Mouse (Mus musculus) retina, adult 2 months (tissue): ENCODE measurements around the gene Cysrt1.
A peak's percentile ranks its signal among the peaks of the same experiment; 100 is the strongest.
"Not testable (repeated sequence)": the region's sequence is repeated elsewhere in the genome, so short reads cannot be mapped to it uniquely, and the experiment has no call there.

Source experiments
- DNase-seq: peaks from one replicate; pipeline ENCODE4 v3.0.0-alpha.2; 2012; ENCODE audit warnings: low read depth, low spot score

Cysrt1 gene

DNA sequence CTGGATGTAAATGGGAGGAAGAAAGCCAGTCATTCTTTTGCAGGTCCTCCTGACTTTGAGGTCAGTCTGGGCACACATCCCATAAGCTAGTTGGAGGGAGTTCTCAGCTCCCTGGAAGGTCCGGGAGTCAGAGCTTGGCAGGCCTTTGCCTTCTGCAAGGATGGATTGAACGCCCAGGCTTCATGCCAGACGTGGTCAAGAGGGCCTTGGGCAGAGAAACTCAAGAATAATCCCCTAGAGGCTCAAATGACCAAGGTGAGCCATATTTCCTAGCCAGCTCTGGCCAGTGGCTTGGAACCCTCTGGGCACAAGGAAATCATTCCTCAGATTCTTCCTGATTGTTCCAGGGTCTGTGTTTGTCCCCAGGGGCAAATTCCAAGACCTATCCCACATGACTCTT, 22.6 kb upstream of the Cysrt1 start:
- no peak for DNase-seq

DNA sequence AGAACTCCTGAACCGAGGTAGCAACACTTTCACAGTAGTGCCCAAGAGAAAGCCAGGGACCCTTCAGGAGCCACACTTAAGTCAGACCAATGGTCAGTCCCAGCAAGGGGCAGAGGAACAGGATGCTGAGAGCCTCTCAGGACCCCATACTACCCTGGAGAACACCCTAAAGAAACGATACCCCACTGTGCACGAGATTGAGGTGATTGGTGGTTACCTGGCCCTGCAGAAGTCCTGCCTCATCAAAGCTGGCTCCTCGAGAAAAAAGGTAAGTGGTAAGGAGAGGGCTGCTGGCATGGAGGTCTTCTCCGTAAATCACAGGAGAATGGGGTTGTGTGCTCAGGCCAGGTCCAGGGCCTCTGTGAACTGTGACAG, 22.0 kb upstream of the Cysrt1 start:
- DNase-seq = no peak

DNA sequence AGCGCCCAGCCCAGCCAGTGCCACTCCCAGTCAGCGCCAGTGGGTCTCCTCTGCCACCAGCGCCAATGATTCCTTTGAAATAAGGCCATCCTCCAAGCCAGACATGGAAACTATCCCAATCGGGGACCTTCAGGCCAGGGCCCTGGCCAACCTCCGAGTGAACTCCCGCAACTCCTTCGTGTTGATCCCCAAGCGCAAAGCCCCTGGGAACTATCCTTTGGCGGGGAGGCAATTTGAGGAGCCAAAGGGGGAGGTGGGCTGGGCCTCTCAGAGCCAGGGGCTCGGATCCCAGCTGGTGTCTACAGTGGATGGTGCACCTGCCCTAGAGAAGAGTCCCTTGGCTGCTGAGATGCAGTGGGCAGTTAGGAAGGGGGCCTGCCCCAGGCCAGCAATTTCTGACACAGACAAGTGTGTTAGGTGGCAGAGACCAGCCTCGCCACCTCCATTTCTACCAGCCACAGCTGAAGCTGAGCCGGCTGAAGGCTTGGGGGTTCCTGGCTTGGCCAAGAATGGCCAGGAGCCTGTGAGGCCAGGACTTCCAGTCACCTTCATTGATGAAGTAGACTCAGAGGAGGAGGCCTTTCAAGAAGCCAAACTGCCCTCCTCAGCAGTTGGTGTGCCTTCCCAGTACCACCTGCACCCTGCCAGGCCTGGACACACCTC, 21.5 kb upstream of the Cysrt1 start:
- DNase-seq = no peak

DNA sequence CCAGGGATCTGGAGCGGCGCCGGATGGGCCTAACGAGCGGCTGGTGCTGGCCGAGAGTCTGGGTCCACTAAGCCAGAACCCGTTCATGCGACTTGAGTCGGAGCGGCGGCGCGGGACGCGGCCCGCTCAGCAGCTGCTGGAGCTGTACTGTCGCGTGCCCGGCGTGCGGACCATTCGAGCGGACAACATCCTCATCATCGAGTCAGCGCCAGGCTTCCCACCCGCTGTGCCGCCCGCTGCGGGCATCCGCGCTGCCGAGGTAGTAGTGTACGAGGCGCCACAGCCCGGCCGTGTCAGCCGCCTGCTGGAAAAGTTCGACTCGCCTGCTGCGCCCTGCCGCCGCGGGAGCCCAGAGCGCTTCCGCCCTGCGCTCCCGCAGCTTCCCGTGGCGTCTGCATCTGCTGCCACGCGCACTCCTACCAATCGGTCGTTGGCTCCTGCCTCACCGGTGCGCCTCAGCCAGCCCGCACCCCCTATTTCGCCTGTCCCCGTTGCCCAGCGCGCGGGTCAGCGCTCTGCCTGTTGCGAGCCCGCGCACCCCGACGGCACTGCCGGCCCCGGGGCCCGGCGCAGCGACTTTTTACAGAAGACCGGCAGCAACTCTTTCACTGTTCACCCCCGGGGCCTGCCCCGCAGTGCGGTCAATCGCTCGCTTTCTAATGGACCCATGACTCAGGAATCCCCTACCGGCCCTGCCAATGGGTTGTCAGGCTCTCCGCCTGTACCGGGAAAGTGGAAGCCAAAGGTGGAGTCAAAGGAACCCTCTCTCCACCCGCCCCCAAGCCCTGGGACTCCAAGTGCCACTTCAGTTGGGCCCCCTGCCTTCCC, 20.8 kb upstream of the Cysrt1 start:
- no peak for DNase-seq

DNA sequence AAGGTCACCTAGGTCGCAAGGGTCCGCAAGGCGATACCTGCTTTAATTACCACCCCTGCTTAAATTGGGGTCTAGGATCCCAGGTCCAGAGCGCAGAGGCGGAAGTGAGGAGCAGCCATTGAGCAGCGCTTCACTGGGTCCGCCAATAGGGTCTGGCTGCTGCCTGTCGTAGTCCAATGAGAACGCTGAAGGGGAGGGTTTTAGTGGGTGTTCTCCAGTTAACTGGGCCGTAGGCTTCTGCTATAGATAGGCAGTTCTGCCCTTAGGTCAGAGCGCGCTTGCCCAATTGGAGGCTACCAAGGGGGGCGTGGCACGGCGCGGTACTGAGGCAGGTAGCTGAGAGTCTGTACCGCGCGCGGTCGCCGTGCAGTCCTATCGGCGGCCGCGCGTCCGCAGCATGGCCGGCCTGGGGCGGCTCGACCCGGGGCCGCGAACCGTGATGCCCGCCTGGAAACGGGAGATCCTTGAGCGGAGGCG, 20.1 kb upstream of the Cysrt1 start, which contains the start of gene Tprn:
Tprn (plus strand) TSS at position 328 of the 477 bp plus-strand sequence.
- peak; percentile 87 for DNase-seq

DNA sequence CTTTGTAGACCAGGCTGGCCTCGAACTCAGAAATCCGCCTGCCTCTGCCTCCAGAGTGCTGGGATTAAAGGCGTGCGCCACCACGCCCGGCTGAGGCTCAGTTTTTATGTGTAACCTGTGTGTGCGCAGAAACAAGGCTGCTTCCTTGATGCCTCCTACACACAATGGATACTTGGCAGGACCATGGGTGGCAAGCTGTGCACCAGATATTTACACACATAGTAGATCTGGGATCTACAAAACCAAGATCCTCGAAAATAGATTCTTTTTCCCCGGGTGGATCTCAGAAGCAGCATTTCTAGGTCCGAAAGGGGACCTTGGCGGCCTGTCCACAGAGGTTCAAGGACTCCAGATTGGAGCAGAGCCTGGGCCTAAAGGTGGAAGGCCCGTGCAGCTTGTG, 19.6 kb upstream of the Cysrt1 start:
- DNase-seq = no peak

DNA sequence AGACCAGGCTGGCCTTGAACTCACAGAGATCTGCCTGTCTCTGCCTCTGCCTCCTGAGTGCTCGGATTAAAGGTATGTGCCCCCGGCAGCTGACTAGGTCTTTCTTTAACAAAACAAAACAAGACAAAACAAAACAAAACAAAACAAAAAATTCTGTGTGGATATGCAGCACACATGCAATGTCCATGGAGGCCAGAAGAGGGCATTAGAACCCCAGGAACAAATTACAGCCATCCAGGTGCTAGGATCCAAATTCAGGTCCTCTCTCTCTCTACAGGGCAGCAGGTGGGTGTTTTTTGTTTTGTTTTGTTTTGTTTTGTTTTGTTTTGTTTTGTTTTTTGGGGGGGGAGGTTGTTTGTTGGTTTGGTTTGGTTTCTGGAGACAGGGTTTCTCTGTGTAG, 16.6 kb upstream of the Cysrt1 start:
- no peak for DNase-seq

DNA sequence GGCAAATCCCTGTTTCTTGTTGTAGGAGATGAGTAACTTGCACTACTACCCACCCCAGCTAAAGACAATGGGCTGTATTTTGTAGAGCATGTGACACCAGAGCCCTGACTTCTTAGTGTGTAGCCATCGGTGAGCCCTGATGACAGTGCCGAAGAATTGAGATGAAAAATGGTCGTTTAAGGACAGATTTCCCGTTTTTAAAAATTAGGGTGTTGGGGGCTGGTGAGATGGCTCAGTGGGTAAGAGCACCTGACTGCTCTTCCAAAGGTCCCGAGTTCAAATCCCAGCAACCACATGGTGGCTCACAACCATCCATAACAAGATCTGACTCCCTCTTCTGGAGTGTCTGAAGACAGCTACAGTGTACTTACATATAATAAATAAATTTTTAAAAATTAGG, 15.0 kb upstream of the Cysrt1 start:
- DNase-seq = not testable (repeated sequence)

DNA sequence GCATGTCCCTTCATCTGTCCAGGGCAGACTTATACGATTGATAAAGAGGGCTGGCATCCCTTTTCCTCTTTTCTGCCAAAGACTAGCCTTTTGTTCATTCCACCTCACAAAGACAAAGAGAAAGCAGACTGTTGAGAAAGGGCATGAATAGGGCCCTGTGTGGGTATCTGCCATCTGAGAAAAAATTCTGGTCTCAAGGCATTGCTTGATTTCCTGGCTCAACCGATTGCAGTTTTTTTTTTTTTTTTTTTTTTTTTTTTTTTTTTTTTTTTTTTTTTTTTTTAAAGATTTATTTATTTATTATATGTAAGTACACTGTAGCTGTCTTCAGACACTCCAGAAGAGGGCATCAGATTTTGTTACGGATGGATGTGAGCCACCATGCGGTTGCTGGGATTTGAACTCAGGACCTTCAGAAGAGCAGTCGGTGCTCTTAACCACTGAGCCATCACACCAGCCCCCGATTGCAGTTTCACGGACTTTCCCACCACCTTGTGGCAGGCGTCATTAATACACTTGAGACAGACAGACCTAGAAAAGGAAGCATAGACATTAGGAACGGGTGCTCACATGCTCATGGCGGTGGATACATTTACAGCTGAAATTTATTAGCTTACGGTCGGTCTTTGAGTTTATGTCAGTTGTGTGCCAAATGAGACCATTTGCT, 14.3 kb upstream of the Cysrt1 start:
- DNase-seq = not testable (repeated sequence)

DNA sequence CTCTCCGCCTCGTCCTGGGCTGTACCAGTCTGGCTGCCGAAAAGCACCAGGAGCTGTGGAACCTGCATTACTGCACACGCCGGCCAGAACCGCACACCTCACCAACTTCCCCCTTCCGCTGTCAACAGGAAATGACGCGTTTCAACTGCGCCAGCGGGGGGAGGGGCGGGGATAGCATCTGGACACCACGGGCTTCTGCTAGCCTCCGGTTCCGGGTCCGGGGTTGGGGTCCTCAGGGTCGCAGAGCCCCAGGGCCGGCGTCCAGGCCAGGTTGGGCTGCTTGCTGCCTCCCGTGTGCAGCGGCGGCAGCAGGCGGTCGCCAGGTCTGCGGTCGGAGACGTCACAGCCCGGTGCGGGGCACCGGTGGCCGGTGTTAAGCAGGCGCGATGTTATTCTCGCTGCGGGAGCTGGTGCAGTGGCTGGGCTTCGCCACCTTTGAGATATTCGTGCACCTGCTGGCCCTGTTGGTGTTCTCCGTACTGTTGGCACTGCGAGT, 13.1 kb upstream of the Cysrt1 start, which contains the start of gene Tmem203:
Tmem203 (plus strand) TSS at position 156 of the 496 bp plus-strand sequence.
- peak; percentile 87 for DNase-seq

DNA sequence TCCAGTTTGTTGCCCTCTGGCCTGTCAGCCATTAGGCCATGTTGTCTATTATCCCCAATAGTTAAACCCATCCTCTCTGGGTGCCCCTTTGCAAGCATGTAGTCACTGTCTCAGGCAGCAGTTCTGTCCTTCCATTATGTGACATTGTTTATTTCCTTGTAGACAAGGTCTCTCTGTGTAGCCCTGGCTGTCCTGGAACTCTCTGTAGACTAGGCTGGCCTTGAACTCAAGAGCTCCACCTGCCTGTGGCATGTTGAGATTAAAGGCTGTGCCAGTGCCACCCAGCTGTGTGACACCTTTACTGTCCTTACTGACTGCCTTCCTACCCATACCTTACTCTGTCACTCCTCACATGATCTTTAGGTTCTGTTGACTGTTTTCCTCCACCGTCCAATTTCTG, 10.1 kb upstream of the Cysrt1 start:
- no peak for DNase-seq

DNA sequence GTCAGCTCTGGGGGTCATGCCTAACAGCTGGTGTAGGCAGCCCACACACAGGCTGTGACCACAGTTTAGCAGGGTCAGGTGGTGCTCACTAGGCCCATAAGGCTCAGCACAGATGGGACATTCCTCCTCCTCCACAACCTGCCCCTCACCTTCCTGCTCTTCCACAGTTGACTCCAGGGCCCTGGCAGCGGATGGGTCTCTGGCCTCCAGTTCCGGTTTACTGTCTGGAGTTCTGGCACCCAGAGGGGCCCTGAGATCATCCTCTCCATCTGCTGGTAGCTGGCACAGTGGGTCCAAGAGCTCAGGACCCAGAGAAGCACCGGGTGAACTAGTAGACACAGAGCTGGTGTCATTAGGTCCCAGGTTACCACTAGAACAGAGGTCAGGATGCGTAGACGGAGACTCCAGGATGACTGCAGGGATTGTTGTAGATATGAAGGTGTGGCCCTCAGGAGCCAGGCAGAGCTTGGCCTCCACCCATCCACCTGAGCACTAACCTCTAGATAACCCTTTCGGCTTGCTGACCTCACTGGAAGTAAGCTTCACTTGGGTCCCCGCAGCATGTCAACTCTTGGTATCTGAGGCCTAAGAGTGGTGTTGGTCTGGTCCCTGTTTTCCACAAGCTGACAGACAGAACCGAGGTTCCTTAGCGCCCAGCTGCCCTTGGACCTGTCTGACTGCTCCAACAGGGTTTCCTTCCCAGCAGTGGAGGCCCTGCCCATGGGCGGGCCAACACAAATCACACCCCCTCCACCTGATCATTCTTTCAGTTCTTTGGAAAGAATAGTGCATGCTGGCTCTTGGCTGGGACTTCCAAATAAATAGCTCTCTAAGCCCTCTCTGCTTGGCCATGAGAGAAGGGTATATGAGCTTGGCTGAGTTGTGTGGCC, 4.2 kb upstream of the Cysrt1 start, which contains the start of gene AL732309.1:
AL732309.1 (minus strand) TSS at position 681 of the 890 bp plus-strand sequence.
- no peak for DNase-seq

DNA sequence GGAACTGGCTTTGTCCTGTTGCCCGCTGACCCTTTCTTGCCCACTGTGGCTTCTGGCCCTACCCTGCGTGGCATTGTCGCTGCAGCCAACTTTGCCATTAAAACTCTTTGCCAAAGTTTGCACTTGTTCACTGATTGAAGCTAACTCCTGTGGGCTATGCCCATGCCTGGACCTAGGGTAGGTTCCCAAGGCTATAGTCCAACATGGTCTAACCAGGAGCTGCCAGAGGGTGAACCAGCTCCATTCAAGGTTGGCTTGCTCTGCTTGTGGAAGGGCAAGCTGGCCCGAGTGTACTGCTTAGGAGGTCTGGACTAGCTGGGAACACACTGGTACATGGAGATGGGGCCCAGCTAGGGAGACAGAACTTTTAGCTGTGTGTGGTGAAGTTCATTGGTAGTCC, 1.9 kb upstream of the Cysrt1 start:
- DNase-seq = no peak

DNA sequence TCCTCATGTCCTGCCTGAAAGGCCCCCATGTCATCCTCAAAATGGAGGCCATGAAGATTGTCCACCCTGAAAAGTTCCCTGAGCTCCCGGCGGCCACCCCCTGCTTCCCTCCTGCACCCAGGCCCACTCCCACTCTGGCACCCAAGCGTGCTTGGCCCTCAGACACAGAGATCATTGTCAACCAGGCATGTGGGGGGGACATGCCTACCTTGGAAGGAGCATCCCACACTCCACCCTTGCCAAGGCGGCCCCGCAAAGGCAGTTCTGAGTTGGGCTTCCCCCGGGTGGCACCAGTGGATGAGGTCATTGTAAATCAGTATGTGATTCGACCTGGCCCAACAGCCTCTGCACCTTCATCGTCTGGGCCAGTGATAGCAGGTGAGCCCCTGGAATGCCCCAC, 1.1 kb upstream of the Cysrt1 start:
- no peak for DNase-seq

DNA sequence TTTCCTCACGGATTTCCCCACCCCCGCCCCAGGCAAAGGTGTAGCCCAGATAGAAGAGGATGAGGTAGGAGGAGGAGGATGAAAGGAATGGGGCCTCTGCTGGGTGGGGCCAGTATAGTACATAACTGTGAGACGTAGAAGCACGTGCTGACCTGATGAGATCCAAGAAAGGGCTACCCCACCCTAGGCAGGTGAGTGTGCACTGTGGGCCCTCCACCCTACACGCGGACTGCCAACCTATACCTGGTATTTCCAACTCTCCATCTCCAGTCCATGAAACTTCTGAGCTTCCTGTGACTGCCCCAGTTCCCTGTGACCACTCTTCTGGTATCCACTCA, 845 bp downstream of the Cysrt1 start:
- DNase-seq = no peak

DNA sequence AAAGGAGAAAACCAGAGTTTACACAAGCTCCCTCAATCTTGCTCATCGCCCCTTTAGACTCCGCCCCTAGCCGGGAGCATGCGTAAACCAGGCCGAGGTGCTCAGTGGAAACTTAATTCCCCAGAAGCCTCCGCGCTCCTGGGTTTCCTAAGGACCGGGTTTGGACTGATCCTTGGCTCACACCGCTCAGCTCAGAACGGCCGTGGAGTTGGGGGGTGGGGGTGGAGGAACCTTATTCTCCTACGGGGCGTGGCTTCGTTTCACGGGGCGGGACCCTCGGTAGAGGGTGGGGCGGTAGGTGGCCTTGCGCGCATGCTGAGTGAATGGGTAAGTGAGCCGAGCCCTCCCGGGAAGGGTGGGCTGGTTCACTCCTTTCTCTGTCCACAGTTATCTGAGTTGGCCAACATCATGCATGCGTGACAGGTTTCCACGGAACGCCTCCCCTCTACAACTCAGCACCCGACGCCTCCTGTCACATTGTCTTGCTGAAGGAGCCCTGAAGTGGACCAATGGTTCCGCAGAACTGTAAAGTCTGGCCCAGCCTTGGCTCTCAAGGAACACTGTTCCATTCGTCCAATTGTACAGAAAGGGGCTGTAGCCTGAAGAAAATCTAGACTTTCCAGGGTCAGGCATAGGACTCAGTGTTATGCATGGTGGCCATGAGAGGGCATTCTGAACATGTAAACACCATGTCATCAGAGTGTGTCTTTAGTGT, 1.4 kb downstream of the Cysrt1 start:
- peak; percentile 58 for DNase-seq

DNA sequence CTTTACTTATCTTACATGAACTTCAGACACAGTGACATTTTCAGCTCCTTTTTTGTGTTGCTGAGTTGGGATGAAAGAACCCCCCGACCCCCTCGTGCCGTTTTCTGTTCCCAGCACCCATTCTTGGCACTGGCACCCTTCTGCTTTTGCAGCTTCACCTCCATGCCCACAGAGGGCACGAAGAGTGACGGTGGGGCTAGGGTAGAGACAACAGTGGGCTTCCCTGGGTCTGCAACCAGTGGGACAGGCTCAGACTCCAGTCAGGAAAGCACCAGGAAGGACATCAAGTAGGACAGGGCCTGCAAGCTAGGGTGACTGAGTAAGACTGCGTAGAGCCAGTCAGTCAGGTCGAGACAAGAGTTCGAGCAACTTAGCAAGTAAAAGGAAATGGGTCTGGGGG, 1.9 kb downstream of the Cysrt1 start:
- no peak for DNase-seq

DNA sequence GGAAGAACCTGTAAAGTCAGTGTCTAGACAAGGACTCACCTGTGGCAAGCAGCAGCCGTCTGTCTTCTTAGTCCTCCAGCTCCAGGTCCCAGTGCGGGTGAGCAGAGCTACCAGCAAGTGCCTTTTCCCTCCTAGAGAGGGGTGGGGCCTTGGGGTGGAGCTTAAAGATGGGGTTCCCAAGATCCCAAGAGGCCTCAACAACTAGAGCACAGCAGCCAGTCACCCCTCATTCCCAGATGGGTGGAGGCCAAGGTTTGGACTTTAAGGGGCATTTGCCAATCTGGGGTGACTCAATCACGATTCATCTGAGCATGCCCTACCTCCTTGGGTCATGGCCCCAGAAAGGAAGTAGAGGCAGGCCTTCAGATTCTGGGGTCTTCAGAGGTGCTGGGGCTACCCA, 2.5 kb downstream of the Cysrt1 start:
- DNase-seq = no peak

DNA sequence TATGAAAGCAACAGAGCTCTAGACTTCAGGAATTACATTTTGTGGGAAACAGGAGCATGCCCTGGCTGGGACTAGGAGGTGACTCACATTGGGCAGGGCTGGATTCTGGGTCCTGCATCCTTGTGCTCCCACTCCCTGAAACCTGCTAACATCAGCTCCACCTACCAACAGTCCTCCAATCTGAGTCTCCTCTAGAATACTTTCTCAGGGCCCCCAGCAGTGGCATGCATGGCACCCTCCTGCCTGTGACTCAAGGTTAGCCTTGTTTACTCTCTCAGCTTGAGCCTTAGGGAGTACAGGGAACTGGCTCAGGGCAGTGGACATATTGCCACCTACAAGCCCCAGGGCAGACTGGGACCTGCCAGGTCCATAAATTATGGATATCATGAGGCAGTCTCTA, 4.1 kb downstream of the Cysrt1 start:
- no peak for DNase-seq

DNA sequence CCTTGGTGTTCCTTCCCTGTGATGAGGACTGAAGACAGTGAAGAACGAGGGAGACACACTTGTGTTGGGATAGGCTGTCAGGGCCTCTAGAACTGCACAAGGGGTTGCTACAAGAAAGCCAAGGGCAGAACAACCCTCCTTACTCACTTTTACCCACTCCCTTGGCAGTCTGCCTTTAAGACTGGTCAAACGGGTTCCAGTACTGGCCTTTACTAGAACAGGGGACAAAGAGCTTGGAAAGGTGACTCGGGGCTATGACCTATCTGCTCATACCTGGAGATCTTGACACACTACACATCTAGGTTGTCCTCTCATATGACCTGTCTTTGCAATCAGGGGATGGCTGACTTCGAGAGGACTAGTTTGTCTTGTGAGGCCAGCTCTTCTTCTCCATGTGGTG, 4.7 kb downstream of the Cysrt1 start:
- no peak for DNase-seq

DNA sequence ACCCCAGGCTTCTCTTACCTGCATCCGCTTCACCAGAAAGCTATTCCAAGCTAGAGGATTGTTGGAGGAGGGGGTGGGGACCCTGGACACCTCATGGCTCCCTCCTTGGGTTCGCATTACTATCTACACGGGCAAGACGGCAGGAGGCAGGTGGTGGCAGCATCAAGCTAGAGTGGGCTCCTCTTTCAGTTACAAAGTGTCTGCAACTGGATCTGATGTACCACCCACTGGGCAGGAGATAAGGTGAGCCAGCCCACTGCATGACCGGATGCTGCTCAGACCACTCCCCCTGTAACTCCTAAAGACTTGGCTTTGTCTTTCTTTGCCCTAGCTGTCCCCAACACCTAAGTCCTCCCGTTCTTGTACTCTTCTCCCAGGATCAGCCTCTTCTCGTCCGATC, 5.6 kb downstream of the Cysrt1 start, which contains the start of gene Rnf224:
Rnf224 (minus strand) TSS at position 174 of the 400 bp plus-strand sequence.
- no peak for DNase-seq
